Mouse (Mus musculus) C2C12 (cell line): ENCODE data around the gene Ptprf.

ENCODE experiments used
- CTCF ChIP-seq: IDR thresholded peaks from one replicate; pipeline ENCODE4 v1.5.1; 2011; ENCODE audit not compliant: control insufficient read depth, insufficient read depth, insufficient read length
- FOSL1 ChIP-seq: IDR thresholded peaks from one replicate; pipeline ENCODE4 v1.8.0; 2011; ENCODE audit warnings: mild to moderate bottlenecking, low read length; ENCODE audit not compliant: poor library complexity, insufficient read depth, severe bottlenecking
- MAX ChIP-seq: IDR thresholded peaks from one replicate; pipeline ENCODE4 v1.6.1; 2011; ENCODE audit warnings: mild to moderate bottlenecking, control low read depth
- MYOD1 ChIP-seq: IDR thresholded peaks from one replicate; pipeline ENCODE4 v1.6.1; 2011; ENCODE audit warnings: low read depth; ENCODE audit not compliant: control insufficient read depth, insufficient read length
- MYOG ChIP-seq: IDR thresholded peaks from one replicate; pipeline ENCODE4 v1.6.1; 2011; ENCODE audit not compliant: control insufficient read depth, insufficient read length; ENCODE audit errors: extremely low read depth
- USF1 ChIP-seq: IDR thresholded peaks from one replicate; pipeline ENCODE4 v1.6.1; 2011; ENCODE audit warnings: low read depth, mild to moderate bottlenecking, control low read depth, moderate library complexity

DNA sequence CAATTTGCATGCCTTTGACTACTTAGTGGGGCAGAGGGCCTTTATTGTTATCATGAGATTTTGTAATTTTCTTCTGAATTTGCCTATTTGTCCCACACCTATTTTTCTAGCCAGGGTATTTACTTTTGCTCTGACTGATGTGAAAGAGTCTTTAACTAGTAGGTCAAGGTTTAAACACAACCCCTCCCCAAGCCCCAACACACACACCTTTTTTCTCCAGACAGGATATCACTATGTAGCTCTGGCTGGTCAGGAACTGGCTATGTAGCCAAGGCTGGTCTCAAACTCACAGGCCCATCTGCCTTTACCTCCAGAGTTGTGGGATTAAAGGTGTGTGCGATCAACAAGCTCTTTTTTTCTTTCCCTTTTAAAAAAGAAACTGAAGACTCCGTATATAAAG is 92.1 kb downstream of the Ptprf start:
- TF ChIP-seq MAX (no peak), CTCF (no peak), MYOG (no peak), MYOD1 (no peak), USF1 (no peak), FOSL1 (no peak)
